In the genomic region with DNA sequence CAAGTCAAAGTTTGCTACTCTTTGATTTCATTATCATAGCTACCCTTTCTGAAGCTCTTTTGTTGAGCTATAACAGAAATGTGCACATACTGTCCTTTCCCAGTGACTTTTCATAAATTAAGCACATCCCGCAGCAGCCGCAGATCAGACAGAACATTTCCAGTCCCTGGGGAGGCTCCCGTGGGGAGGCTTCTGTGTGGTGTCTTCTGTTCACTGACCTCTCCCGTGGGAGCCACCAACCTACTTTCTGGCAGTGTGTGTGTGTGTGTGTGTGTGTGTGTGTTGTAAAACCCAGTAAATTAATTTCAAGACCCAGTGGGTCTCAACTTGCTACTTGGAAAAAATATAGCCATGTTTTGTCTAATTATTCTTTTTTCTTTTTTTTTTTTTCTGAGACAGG, we compare ENCODE assay signal across 27 mouse cellular contexts. TPM values are rescaled to one million over a fixed set of nuclear protein-coding genes. Genes with fewer than 3 reads are reported as not detected.
DNase-seq lines count a peak whose midpoint lies in the region; ATAC-seq and TF ChIP-seq lines count a peak whose summit lies in the region.
"Had no signal": no experiment of that assay in that cellular context is flagged by ENCODE, and none has a peak within 500 bp of the region (broad histone marks: within the 10 kb centered on the region; RNA-seq: fewer than 3 reads in every experiment).

No protein-coding gene starts in this region.

- no peaks in the 10 kb centered on the region for H3K27me3 ChIP-seq in liver, postnatal 0 days (ENCODE audit: insufficient read depth, low read length)
- no peaks in the 10 kb centered on the region for H3K27me3 ChIP-seq in liver, embryonic 11.5 days (replicated peaks; ENCODE audit: control insufficient read depth, insufficient read depth, low read length)
- H3K27me3 ChIP-seq: embryonic facial prominence, embryonic 15.5 days; forebrain, embryonic 12.5 days; hindbrain, embryonic 12.5 days; intestine, embryonic 15.5 days; limb, embryonic 15.5 days; midbrain, embryonic 15.5 days; neural tube, embryonic 15.5 days; stomach, embryonic 15.5 days had no signal

- no peak for TF ChIP-seq EP300 in liver, postnatal 0 days (IDR thresholded peaks at IDR 0.05; ENCODE audit: low read depth)

- no peak overlapping the region for H3K4me2 ChIP-seq in liver, postnatal 0 days (ENCODE audit: low read depth, low read length)
- H3K4me2 ChIP-seq in liver, embryonic 11.5 days = no peak overlapping the region
- H3K4me2 ChIP-seq: embryonic facial prominence, embryonic 15.5 days; forebrain, embryonic 12.5 days; hindbrain, embryonic 12.5 days; intestine, embryonic 15.5 days; limb, embryonic 15.5 days; midbrain, embryonic 15.5 days; neural tube, embryonic 15.5 days; stomach, embryonic 15.5 days had no signal

- DNase-seq in gastrocnemius, postnatal 25 days = peak; percentile 49
- no peak for DNase-seq in gastrocnemius, postnatal 10 days
- DNase-seq in kidney, postnatal 10 days = peak; percentile 29
- no peak for DNase-seq in kidney, adult 18-20 months
- no peak for DNase-seq in liver, postnatal 0 days
- DNase-seq in liver, embryonic 11.5 days (ENCODE audit: low spot score) = no peak
- peak; percentile 36 for DNase-seq in MN1 (ENCODE audit: low spot score)
- no peak for DNase-seq in cerebellum, postnatal 36 days
- DNase-seq: cerebellum, adult 2 months; cerebellum, postnatal 14 days; forebrain, postnatal 0 days; kidney, adult 8-10 months; right cerebral cortex, postnatal 14 days; thymus, adult 18-20 months; thymus, postnatal 25 days had no signal

- TF ChIP-seq CTCF in liver, postnatal 0 days (IDR thresholded peaks at IDR 0.05; ENCODE audit: low read depth) = no peak

- no peak overlapping the region for H3K9ac ChIP-seq in liver, postnatal 0 days (replicated peaks)
- H3K9ac ChIP-seq in liver, embryonic 11.5 days (ENCODE audit: low read depth, low read length) = no peak overlapping the region
- H3K9ac ChIP-seq: embryonic facial prominence, embryonic 15.5 days; forebrain, embryonic 12.5 days; forebrain, postnatal 0 days; hindbrain, embryonic 12.5 days; intestine, embryonic 15.5 days; limb, embryonic 15.5 days; midbrain, embryonic 15.5 days; neural tube, embryonic 15.5 days; stomach, embryonic 15.5 days had no signal

- H3K4me1 ChIP-seq in liver, postnatal 0 days (ENCODE audit: insufficient read depth) = peaks cover 42% of the 10 kb centered on the region
- peaks cover 38% of the 10 kb centered on the region for H3K4me1 ChIP-seq in liver, embryonic 11.5 days (replicated peaks; ENCODE audit: control insufficient read depth, insufficient read depth, low read length)

- peak overlapping the region; percentile 18; the same call in 1 of the 2 replicates for H3K27ac ChIP-seq in liver, postnatal 0 days (ENCODE audit: low read depth)
- H3K27ac ChIP-seq in liver, embryonic 11.5 days (ENCODE audit: low read depth, low read length) = no peak overlapping the region
- H3K27ac ChIP-seq: embryonic facial prominence, embryonic 10.5 days; embryonic facial prominence, embryonic 15.5 days; forebrain, embryonic 12.5 days; hindbrain, embryonic 12.5 days; hindbrain, postnatal 0 days; intestine, embryonic 15.5 days; limb, embryonic 10.5 days; limb, embryonic 15.5 days; macrophage; midbrain, embryonic 15.5 days; neural tube, embryonic 15.5 days; stomach, embryonic 15.5 days had no signal

- H3K36me3 ChIP-seq in liver, postnatal 0 days (replicated peaks; ENCODE audit: insufficient read depth, low read length) = no peaks in the 10 kb centered on the region
- no peaks in the 10 kb centered on the region for H3K36me3 ChIP-seq in liver, embryonic 11.5 days (ENCODE audit: control insufficient read depth, insufficient read depth, low read length)
- H3K36me3 ChIP-seq: hindbrain, embryonic 12.5 days; intestine, embryonic 15.5 days; midbrain, embryonic 15.5 days; neural tube, embryonic 15.5 days; stomach, embryonic 15.5 days had no signal

- no peak for ATAC-seq in liver, postnatal 0 days
- ATAC-seq in liver, embryonic 11.5 days (replicated peaks; ENCODE audit: low FRiP score) = no peak
- ATAC-seq: forebrain, postnatal 0 days; hindbrain, postnatal 0 days; intestine, embryonic 15.5 days; midbrain, embryonic 15.5 days had no signal

- no peaks in the 10 kb centered on the region for H3K9me3 ChIP-seq in liver, postnatal 0 days (ENCODE audit: low read length)
- H3K9me3 ChIP-seq in liver, embryonic 11.5 days (ENCODE audit: control insufficient read depth, low read length) = no peaks in the 10 kb centered on the region
- H3K9me3 ChIP-seq: embryonic facial prominence, embryonic 10.5 days; embryonic facial prominence, embryonic 15.5 days; forebrain, embryonic 12.5 days; hindbrain, embryonic 12.5 days; intestine, embryonic 15.5 days; limb, embryonic 10.5 days; limb, embryonic 15.5 days; midbrain, embryonic 15.5 days; neural tube, embryonic 15.5 days; stomach, embryonic 15.5 days had no signal

- H3K4me3 ChIP-seq in liver, postnatal 0 days (ENCODE audit: low read depth, low read length) = no peak overlapping the region
- no peak overlapping the region for H3K4me3 ChIP-seq in liver, embryonic 11.5 days (ENCODE audit: low read depth, low read length)
- H3K4me3 ChIP-seq: embryonic facial prominence, embryonic 10.5 days; embryonic facial prominence, embryonic 15.5 days; forebrain, embryonic 12.5 days; hindbrain, embryonic 12.5 days; intestine, embryonic 15.5 days; limb, embryonic 10.5 days; limb, embryonic 15.5 days; midbrain, embryonic 15.5 days; neural tube, embryonic 15.5 days; stomach, embryonic 15.5 days had no signal

- WGBS in liver, postnatal 0 days (ENCODE audit: insufficient replicate concordance) = 72% methylated on average over 4 of the region's 4 CpGs
- WGBS in liver, embryonic 11.5 days = 73% methylated on average over 4 of the region's 4 CpGs

RNA-seq across cellular contexts. Expression of a gene that starts 17.0 kb away (rescaled TPM):
- total RNA-seq in gastrocnemius, postnatal 25 days (2021) = 10 to 100 TPM; 12.5 to 16.8 TPM
- total RNA-seq in gastrocnemius, postnatal 10 days (2021) = 10 to 100 TPM; 21.7 to 25.4 TPM
- 7.9 and 10.5 TPM in 2 replicates for polyA plus RNA-seq in liver, postnatal 0 days (2015; fragmentation: Nextera tagmentation; extraction: Ambion mirVana)
- 12.9 and 19.0 TPM in 2 replicates for polyA plus RNA-seq in liver, embryonic 11.5 days (2014; fragmentation: Nextera tagmentation; extraction: Ambion mirVana)

RNA-seq across cellular contexts. Expression of a gene that starts 26.9 kb away (rescaled TPM):
- 10 to 100 TPM; 18.4 to 22.9 TPM for total RNA-seq in gastrocnemius, postnatal 25 days (2021)
- total RNA-seq in gastrocnemius, postnatal 10 days (2021) = 10 to 100 TPM; 42.2 to 50.7 TPM
- polyA plus RNA-seq in liver, postnatal 0 days (2015; fragmentation: Nextera tagmentation; extraction: Ambion mirVana) = 148 and 158 TPM in 2 replicates
- polyA plus RNA-seq in liver, embryonic 11.5 days (2014; fragmentation: Nextera tagmentation; extraction: Ambion mirVana) = 415 and 419 TPM in 2 replicates

RNA-seq across cellular contexts. Expression of a gene that starts 32.4 kb away (rescaled TPM):
- 10 to 100 TPM; 21.1 to 22.5 TPM for total RNA-seq in gastrocnemius, postnatal 25 days (2021)
- 10 to 100 TPM; 21.6 to 26.9 TPM for total RNA-seq in gastrocnemius, postnatal 10 days (2021)
- 19.1 and 20.9 TPM in 2 replicates for polyA plus RNA-seq in liver, postnatal 0 days (2015; fragmentation: Nextera tagmentation; extraction: Ambion mirVana)
- polyA plus RNA-seq in liver, embryonic 11.5 days (2014; fragmentation: Nextera tagmentation; extraction: Ambion mirVana) = 37.9 and 38.2 TPM in 2 replicates

Comparison
In these comparisons a context has a peak if more than half of its experiments do, and no peak if none do; other contexts are left out.
1. DNase-seq: peak in gastrocnemius, postnatal 25 days (single experiment), kidney, postnatal 10 days (single experiment) and MN1 (single experiment); none in gastrocnemius, postnatal 10 days (single experiment), kidney, adult 18-20 months (single experiment), liver, postnatal 0 days (single experiment), liver, embryonic 11.5 days (single experiment) and cerebellum, postnatal 36 days (0 of 2).